Mouse (Mus musculus): ENCODE results near the gene Wwox. TPM values are rescaled to one million over a fixed set of nuclear protein-coding genes. Genes with fewer than 3 reads are reported as not detected.
A peak's percentile ranks its signal among the peaks of the same experiment; 100 is the strongest.

Wwox gene
- polyA plus RNA-seq, 1 experiment = 14.9 TPM

GRCm38 (mm10) chr8:115081302-115082207, 642.1 kb downstream of the Wwox start:
- no peaks in the 10 kb centered on the region for H3K36me3 ChIP-seq (ENCODE audit: control insufficient read depth, insufficient read depth, low read length)
- TF ChIP-seq CTCF (IDR thresholded peaks at IDR 0.05; ENCODE audit: control insufficient read depth, insufficient read depth, insufficient replicate concordance, low read depth, low read length) (no peak), POLR2A (IDR thresholded peaks at IDR 0.05; ENCODE audit: control insufficient read depth, low read depth, low read length) (no peak)
- no peaks in the 10 kb centered on the region for H3K27me3 ChIP-seq (ENCODE audit: control insufficient read depth, insufficient read depth, low read length)
- no peak overlapping the region for H3K27ac ChIP-seq (ENCODE audit: control insufficient read depth, insufficient read depth, low read depth, low read length)
- H3K4me1 ChIP-seq (ENCODE audit: control insufficient read depth, insufficient read depth, low read length) = peaks cover 4% of the 10 kb centered on the region
- no peak overlapping the region for H3K4me3 ChIP-seq (ENCODE audit: control insufficient read depth, low read depth, low read length)

- no peaks in the 10 kb centered on the region for H3K4me1 ChIP-seq (ENCODE audit: control insufficient read depth, insufficient read depth, low read length)
- TF ChIP-seq POLR2A (IDR thresholded peaks at IDR 0.05; ENCODE audit: control insufficient read depth, low read depth, low read length) (no peak), CTCF (IDR thresholded peaks at IDR 0.05; ENCODE audit: control insufficient read depth, insufficient read depth, insufficient replicate concordance, low read depth, low read length) (no peak)
- H3K36me3 ChIP-seq (ENCODE audit: control insufficient read depth, insufficient read depth, low read length) = no peaks in the 10 kb centered on the region
- H3K4me3 ChIP-seq (ENCODE audit: control insufficient read depth, low read depth, low read length) = no peak overlapping the region
- no peak overlapping the region for H3K27ac ChIP-seq (ENCODE audit: control insufficient read depth, insufficient read depth, low read depth, low read length)
- H3K27me3 ChIP-seq (ENCODE audit: control insufficient read depth, insufficient read depth, low read length) = no peaks in the 10 kb centered on the region
Observed at GRCm38 (mm10) chr8:115088162-115088561, 648.7 kb downstream of the Wwox start.

GRCm38 (mm10) chr8:115089744-115090143, 650.3 kb downstream of the Wwox start:
- TF ChIP-seq POLR2A (IDR thresholded peaks at IDR 0.05; ENCODE audit: control insufficient read depth, low read depth, low read length) (no peak), CTCF (IDR thresholded peaks at IDR 0.05; ENCODE audit: control insufficient read depth, insufficient read depth, insufficient replicate concordance, low read depth, low read length) (no peak)
- Histone ChIP-seq H3K27me3 (ENCODE audit: control insufficient read depth, insufficient read depth, low read length) (no peaks in the 10 kb centered on the region), H3K36me3 (ENCODE audit: control insufficient read depth, insufficient read depth, low read length) (no peaks in the 10 kb centered on the region), H3K4me1 (ENCODE audit: control insufficient read depth, insufficient read depth, low read length) (no peaks in the 10 kb centered on the region), H3K4me3 (ENCODE audit: control insufficient read depth, low read depth, low read length) (no peak overlapping the region), H3K27ac (ENCODE audit: control insufficient read depth, insufficient read depth, low read depth, low read length) (no peak overlapping the region)

- Histone ChIP-seq H3K4me3 (ENCODE audit: control insufficient read depth, low read depth, low read length) (no peak overlapping the region), H3K27ac (ENCODE audit: control insufficient read depth, insufficient read depth, low read depth, low read length) (no peak overlapping the region), H3K36me3 (ENCODE audit: control insufficient read depth, insufficient read depth, low read length) (no peaks in the 10 kb centered on the region), H3K4me1 (ENCODE audit: control insufficient read depth, insufficient read depth, low read length) (no peaks in the 10 kb centered on the region), H3K27me3 (ENCODE audit: control insufficient read depth, insufficient read depth, low read length) (no peaks in the 10 kb centered on the region)
- TF ChIP-seq CTCF (IDR thresholded peaks at IDR 0.05; ENCODE audit: control insufficient read depth, insufficient read depth, insufficient replicate concordance, low read depth, low read length) = no peak
- no peak for TF ChIP-seq POLR2A (IDR thresholded peaks at IDR 0.05; ENCODE audit: control insufficient read depth, low read depth, low read length)
Observed at GRCm38 (mm10) chr8:115090202-115090601, 650.7 kb downstream of the Wwox start.

GRCm38 (mm10) chr8:115095548-115095947, 656.1 kb downstream of the Wwox start:
- no peaks in the 10 kb centered on the region for H3K4me1 ChIP-seq (ENCODE audit: control insufficient read depth, insufficient read depth, low read length)
- no peak overlapping the region for H3K4me3 ChIP-seq (ENCODE audit: control insufficient read depth, low read depth, low read length)
- TF ChIP-seq CTCF (IDR thresholded peaks at IDR 0.05; ENCODE audit: control insufficient read depth, insufficient read depth, insufficient replicate concordance, low read depth, low read length) = peak; percentile 28; the same call in 1 of the 2 replicates
- no peak for TF ChIP-seq POLR2A (IDR thresholded peaks at IDR 0.05; ENCODE audit: control insufficient read depth, low read depth, low read length)
- no peak overlapping the region for H3K27ac ChIP-seq (ENCODE audit: control insufficient read depth, insufficient read depth, low read depth, low read length)
- no peaks in the 10 kb centered on the region for H3K36me3 ChIP-seq (ENCODE audit: control insufficient read depth, insufficient read depth, low read length)
- no peaks in the 10 kb centered on the region for H3K27me3 ChIP-seq (ENCODE audit: control insufficient read depth, insufficient read depth, low read length)

- Histone ChIP-seq H3K4me3 (ENCODE audit: control insufficient read depth, low read depth, low read length) (no peak overlapping the region), H3K36me3 (ENCODE audit: control insufficient read depth, insufficient read depth, low read length) (no peaks in the 10 kb centered on the region), H3K27me3 (ENCODE audit: control insufficient read depth, insufficient read depth, low read length) (no peaks in the 10 kb centered on the region), H3K27ac (ENCODE audit: control insufficient read depth, insufficient read depth, low read depth, low read length) (no peak overlapping the region), H3K4me1 (ENCODE audit: control insufficient read depth, insufficient read depth, low read length) (no peaks in the 10 kb centered on the region)
- TF ChIP-seq CTCF (IDR thresholded peaks at IDR 0.05; ENCODE audit: control insufficient read depth, insufficient read depth, insufficient replicate concordance, low read depth, low read length) (no peak), POLR2A (IDR thresholded peaks at IDR 0.05; ENCODE audit: control insufficient read depth, low read depth, low read length) (no peak)
Observed at GRCm38 (mm10) chr8:115097988-115098562, 658.6 kb downstream of the Wwox start.

GRCm38 (mm10) chr8:115109309-115109708, 669.9 kb downstream of the Wwox start:
- Histone ChIP-seq H3K4me1 (ENCODE audit: control insufficient read depth, insufficient read depth, low read length) (peaks cover 2% of the 10 kb centered on the region; the same call in 1 of the 2 replicates), H3K27ac (ENCODE audit: control insufficient read depth, insufficient read depth, low read depth, low read length) (no peak overlapping the region), H3K36me3 (ENCODE audit: control insufficient read depth, insufficient read depth, low read length) (no peaks in the 10 kb centered on the region), H3K4me3 (ENCODE audit: control insufficient read depth, low read depth, low read length) (no peak overlapping the region), H3K27me3 (ENCODE audit: control insufficient read depth, insufficient read depth, low read length) (no peaks in the 10 kb centered on the region)
- TF ChIP-seq POLR2A (IDR thresholded peaks at IDR 0.05; ENCODE audit: control insufficient read depth, low read depth, low read length) (no peak), CTCF (IDR thresholded peaks at IDR 0.05; ENCODE audit: control insufficient read depth, insufficient read depth, insufficient replicate concordance, low read depth, low read length) (no peak)
